Mouse (Mus musculus): ENCODE data around the gene Ackr3.

GRCm38 (mm10) chr1:90236640-90237039 lies 32.9 kb downstream of the Ackr3 start:
- no peak for TF ChIP-seq CTCF (IDR thresholded peaks at IDR 0.05; ENCODE audit: control insufficient read depth, insufficient read depth, insufficient replicate concordance, low read depth, low read length)
- no peak for TF ChIP-seq POLR2A (IDR thresholded peaks at IDR 0.05; ENCODE audit: control insufficient read depth, low read depth, low read length)
